Mouse (Mus musculus) cerebellum, adult 9-10 months (tissue): ENCODE measurements at regions not wholly inside any gene's neighbourhood (a gene's known extent, or its start where the extent isn't known, plus 50 kb on each side); places are given as distances from the start of the nearest gene placed in this dataset.

Source experiments
- DNase-seq: peaks from one replicate; pipeline ENCODE4 v3.0.0; 2022

DNA sequence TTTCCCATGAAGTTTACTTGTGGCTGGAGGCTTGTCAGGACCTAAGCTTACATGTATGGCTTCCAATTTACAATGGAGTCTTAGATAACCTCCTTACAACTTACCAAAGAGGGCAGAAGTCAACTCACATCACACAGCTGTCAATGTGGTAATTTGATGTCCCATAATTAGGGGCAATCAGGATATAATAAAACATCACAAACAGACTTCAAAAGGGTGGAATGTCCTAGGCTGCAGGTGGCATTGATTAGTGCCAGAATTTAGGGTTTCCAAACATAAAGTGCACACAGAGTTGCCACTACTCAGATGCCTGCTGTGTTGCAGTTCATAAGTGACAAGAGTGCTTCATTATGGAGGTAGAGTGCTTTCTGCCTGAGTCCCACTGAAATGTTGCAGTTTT, 227.9 kb downstream of the Rnd3 start:
- DNase-seq: no peak

DNA sequence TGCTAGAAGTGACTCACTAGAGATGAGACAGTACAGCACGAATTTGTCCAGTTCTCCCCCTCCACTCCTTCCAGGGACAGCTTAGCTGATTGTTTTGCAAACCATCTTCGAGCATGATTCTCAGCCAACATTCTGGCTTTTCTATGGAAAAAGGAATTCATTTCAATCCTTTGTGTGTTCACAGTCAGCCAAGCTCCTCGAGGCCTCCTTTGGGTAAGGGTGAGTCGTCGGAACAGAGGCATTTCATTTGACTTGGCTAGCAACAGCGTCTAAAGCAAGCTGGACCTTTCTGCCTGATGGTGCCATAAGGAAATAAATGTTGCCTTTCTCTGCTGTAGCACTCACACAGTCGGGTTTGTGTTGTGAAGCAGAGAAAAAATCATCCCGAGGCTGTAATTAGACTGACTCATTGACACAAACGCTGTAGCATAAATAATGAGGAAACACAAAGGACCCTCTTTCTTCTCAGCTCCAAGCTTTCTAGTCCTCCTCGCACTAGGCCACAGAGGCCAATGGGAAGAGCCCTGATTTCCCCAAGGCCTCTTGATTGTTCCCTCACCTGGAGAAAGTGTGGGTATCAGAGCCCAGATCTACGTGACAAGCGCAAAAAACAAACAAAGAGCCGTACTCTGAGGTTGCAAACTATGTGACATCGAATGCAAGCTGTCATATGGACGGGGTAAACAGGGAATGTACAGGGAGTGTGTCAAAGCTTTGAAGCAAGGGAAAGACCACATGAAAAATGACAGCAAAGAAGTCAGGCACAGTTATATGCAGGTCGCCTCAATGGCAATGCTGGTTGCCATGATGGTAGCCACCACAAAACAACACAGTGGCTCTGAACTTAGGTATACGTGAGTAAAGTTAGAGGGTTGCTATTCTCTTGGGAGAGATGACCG, 232.3 kb downstream of the Rnd3 start:
- peak; percentile 2 for DNase-seq

DNA sequence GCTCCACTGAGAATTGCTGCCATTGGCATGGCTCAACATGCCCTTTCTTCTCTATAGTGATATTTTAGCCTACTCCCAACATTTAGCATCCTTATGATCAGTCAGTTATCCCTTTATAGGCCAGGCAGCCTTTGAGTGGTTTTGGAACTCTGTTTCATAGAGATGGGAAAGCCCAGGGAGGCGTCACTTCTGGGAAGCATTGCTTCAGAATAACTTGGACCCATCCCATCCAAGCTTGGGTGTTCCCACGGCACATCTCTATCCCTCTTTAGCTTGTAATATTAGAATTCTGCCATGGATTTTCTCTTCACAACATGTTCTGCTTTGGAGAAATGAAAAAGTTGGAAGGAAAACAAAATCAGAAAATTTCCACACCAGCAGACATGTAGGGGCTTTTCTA, 233.8 kb downstream of the Rnd3 start:
- no peak for DNase-seq

DNA sequence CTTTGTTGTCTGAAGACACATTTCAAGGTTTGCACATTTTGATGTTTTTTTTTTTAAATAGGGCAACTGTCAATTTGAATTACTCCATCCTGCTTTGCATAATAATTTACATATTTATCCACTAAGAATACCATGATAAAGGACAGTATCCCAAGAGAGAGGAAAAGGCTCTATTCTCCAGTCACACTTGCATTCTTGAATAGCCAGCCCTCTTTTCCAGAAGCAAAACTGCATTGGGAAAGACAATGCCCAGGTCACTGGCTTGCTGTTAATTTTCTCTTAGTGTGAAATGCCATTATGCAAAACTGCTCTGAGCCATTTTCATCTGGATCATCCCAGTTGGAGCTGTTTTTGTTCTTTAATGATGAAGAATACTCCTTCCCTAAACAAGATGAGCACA, 234.7 kb downstream of the Rnd3 start:
- DNase-seq: no peak

DNA sequence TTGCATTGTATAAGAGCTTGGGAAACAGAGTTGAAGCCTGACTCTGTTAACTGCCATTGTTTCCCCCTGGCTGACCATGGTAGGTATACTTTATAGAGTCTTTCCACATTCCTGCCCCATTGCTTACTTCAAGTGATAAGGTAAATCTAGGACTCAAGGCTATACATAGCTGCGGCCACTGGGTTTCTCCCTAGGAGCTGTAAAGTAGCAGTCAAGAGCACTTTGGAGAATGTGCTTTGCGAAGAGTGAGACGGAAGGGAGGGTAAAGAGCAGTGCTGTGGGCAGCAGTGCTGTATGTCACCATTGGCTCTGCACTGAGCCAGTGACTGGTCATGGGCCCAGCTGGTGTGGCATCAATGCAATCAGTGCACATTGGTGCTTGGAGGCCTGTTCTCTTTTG, 240.1 kb downstream of the Rnd3 start:
- no peak for DNase-seq

DNA sequence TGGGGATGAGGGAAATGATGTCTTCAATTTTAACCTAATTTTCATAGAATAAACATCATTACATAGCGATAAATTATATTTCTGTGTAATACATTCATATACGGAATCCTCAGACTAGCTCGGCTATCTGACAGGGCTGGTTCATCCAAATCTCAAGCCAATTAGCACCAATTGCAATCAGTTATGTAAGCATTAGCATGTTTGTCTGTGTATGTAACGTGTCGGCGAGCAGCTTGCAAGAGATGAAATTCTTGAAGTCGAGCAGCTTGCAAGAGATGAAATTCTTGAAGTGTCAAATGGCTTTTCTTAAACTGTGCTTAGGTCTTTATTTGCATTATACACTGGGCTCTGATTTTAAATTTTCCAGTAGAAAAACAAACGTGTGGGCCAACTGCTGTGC, 246.2 kb downstream of the Rnd3 start:
- no peak for DNase-seq

DNA sequence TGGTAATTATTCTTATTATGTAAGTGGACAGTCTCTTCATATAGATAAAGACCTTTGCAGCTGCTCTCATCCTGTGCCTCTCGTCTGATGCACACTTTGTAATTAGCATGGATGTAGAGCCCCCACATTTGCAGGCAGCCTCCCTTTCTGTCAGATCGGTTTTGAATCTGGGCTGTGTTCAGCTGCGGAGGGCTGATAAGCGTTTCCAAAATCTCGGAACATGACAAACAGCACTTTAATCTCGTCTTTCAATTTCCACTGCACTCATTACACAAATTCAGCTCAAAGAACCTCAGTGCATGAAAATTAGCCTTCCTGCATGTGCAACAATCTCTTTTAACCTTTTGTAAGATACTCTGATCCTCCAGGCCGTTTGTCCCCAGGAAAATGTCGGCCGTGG, 246.7 kb downstream of the Rnd3 start:
- no peak for DNase-seq

DNA sequence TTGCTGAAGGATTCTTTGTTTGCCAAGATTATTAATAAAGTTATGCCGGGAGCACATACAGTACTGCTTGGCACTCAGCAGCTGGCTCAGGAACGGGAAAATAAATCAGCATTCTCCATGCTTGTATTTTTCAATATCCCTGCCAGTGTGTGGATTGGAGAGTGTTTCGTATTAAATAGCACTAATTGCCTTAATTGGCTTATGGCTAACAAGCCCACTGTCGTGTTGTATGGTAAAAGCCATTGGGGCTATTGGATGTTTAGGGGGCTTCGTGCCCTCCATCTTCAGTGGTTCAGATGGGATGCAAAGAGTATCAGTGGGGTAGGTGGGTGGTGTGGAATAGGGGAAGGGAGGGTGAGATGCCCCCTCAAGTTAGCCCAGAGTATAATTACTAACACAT, 259.9 kb downstream of the Rnd3 start:
- no peak for DNase-seq

DNA sequence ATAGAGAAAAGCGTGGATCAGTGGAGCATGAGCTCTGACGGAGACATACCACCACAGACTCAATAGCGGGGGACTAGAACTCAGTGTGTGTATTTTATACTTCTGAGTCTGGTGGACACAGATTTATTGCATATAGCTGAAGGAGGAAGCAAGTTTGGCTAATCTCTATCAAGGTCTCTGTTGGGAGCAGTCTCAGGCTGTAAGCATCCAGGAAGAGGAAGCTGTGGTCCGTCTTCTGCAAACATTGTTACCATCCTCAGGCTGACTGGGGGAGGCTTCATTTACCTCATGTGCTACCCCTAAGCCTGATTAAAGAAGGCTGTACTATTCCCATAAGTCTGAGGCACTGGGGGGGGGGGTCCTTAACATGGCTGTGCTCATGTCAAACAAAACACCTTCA, 261.0 kb downstream of the Rnd3 start:
- DNase-seq: no peak

DNA sequence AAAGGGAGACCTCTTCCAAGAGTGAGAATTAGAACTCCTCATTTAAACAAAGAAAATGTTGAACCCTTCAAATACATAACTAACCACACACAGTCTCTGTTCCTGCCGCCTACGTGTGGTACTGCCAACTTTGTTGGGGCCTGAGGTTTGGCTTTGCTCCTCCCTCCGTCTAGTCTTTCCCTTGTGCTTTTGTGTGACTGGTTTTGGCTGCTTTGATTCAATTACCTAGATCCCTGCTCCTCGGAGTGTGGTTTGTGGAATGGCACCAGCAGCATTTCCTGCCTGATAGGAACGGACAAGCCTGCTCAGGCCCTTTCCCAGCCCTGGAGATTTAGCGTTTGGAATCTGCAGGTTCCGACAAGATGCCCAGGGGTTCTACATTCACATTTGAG, 263.0 kb downstream of the Rnd3 start:
- no peak for DNase-seq

DNA sequence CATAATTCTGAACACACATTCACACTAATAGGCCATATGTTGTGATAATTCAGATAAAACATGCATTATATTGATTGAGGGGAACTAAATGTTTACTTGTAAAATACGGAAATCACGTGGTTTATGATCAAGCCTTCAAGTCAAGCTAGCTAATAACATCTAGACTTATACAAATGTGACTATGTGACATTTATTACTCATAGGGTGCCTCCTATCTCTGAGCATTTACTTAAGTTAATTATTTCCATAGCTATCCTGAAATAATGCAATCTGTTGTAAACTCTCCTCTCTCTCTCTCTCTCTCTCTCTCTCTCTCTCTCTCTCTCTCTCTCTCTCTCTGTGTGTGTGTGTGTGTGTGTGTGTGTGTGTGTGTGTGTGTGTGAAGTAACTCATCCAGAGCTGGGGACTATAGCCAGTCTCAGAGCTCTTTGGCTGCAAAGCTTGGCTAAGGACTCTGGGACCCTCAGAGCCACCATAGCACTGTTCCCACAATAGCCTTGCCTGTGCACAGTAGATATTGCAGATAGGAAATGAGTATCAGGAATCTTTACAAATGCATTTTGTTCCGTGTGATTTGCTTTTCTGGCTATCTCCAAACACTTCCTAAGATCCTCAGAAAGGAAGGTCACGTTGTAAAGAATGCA, 263.5 kb downstream of the Rnd3 start:
- DNase-seq: no peak

DNA sequence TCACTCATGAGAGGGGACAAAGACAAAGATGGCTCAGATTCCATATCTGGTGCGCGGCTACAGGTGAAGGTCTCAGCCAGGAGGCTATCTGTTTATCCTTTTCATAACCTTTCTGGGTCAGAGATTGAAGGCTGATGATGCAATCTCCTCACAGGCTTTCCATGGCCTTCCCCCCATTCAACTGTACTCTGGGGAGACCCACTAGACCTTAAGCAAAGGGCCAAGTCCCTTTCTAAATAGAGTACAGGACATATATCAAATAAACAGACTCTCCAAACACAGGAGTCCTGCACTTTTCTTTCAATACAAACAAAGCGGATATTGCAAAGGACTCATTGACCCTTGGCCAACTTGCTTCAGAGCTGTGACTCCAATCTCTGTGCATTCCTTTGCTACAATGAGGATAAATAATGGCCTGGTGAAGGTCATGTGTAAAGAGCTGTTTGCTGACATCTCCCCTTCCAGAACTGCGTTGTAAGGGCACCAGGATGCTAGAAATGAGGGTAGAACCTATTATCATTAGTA, 267.3 kb downstream of the Rnd3 start:
- DNase-seq: no peak

DNA sequence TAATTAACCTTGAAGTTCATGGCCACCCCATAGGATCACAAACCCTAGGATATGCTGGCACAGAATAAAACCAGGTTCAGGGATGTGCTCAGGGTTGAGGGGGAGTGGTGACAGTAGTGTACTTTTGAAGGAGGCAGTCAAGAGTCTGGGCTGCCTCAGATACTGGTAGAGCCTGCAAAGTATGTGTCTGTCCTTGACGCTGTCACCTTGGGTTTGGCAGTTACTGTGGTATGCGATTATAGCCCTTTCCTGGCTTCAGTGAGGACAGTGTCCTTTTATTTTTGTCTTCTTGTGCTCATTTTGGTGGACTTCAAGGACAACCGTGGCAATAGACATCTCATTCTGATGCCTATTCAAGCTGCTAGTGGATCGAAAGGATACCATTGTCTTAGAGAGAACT, 268.1 kb downstream of the Rnd3 start:
- DNase-seq: no peak

DNA sequence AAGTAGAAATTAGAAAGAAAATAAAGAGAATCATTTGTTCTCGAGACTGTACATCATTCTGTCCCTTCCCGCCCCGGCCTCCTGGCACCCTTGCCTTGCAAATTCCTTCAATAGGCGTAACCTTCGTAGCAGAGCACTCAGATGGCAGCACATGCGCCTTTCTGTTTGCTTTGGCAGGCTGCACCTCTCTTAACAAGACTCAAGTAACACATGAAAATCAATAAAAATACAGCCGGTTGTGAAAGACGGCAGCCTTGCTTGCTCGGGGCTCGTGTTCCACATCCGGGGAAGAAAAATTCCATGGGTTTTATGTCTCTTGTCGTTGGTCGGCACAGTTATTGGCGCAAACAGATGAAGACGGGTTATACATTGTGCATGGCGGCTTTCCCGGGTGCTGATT, 271.2 kb downstream of the Rnd3 start:
- no peak for DNase-seq

DNA sequence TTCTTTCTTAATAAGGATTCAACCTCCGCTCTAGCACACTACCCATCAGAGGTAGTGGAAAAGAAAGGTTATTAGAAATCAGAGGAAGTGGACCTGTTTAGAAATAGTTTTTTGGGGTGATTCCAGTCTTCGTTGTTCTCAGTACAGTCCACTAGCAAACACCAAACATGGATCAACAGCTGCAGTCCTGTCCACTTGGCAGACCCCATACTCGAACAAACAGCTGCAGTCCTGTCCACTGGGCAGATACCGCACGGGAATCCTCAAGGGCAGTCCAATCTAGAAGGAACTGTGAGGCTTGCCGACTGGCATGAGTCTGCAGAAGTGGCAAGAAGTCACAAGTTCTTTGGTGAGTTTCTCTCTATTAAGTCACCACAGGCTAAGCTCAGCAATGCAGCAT, 273.8 kb downstream of the Rnd3 start:
- DNase-seq: no peak

DNA sequence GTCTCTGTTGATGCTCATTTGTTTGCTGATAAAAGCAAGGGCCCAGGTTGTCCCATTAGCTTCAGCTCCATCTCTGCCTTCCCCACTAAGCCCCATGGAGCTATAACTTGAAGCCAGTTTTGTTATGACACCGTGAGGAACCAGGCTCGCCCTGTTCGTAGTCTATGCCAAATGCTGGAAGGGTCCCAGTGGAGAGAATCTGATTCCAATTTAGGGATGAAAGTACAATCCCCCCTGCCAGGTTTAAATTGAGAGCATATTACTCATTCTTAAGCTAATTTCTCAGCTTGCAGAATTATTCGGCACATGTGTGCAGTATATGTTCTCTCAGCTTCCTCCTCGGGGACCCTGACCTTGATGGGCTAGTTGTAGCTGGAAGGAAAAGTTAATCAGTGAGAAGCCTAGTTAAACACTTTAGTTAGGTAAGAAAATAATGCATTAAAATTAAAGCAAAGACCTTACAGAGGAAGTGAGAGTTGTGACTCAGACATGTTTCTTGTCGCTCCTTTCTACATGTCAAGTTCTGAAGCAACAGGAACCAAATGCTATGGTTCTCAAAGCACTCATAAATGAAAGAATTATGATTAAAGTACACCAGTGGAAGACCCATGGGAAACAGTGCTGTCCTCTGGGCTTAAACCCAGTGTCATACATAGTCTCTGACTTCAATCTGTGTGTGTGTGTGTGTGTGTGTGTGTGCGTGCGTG, 295.2 kb downstream of the Rnd3 start:
- DNase-seq: no peak

DNA sequence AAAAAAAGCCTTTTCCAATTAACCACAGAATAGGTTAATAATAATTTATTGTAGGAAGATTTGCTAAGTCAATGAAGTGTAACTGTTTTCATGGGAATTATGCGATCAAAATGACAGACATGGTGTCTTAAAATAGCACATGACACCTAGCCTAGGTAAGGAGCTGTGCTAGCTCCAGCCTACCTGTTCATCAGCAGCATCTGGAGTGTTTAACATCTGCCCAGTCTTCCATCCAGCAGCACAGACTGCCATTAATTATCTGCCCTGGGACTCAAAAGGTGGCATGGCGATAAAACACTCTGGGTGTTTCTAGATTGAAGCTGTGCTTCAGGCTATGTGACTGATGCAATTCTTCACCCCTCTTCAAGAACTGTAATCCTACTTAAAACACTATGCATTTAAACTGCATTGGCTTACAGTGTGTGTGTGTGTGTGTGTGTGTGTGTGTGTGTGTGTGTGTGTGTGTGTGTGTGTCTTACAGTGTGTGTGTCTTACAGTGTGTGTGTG, 296.4 kb downstream of the Rnd3 start:
- DNase-seq: no peak

DNA sequence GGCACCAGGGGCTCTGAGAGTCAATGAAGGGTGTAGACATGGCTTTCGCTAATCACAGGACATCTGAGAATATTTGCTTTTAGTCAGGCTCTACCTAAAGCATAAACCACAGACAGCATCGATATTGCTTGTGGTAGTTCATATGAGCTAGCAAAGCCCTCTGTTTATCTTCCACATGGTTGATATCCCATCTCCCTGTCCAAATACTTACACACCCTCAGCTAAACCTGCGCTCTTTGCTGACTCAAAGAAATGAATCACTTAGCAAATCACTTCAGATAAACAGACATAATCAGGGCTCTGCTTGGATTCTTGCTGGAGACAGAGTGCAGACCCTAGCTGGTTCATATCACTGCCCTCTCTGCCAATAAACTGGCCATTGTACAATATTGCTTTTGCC, 298.8 kb downstream of the Rnd3 start:
- DNase-seq: no peak

DNA sequence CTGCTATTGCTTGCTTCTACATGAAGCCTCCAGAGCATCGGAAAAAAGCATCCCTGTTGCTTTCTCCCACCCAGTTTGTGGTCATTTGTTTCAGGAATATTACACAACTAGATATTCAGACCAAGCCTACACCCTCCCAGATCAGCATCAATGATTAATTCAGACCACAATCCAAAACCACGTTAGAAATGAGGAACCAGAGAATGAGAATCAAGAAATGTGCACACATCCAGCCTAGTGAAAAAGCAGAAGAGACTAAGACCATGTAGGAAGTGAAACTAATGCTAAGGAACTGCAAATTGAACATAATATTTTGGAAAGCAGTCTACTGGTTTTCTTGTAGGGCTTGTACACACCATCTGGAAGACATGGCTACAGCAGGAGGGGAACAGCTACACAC, 307.0 kb downstream of the Rnd3 start:
- DNase-seq: no peak

DNA sequence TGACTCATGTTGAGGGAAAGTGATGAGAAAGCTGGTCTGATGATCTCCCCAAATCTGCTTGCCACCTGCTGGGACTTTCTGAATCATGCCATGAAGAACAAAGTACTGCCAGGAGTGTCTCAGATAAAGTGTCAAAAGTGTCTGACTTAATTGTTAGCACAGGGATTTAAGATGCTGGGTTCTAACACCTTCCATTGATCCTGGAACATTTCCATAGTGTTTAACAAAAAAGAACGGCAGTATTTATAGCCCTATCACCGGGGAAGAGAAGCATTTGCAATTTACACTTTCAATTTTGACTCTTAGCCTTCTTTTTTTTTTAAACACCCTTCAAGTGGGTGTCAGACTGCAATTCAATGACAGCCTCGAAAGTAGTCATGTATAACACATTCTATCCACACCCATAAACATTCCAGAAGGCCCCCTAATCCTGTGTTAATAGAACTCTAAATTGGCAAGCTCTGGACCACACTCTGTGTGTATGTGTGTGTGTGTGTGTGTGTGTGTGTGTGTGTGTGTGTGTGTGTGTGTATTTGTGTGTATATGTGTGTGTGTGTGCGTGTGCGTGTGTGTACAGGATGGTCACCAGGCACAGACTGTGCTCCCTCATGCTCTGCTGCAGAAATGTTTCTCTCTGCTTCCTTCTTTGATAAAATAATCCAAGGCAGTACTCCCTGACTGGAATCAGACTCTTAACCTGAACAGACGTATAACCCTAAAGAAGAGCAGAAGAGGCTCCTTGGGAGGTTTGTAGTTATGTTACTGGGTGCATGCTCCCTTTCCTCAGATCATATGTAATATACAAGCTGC, 313.2 kb downstream of the Rnd3 start:
- no peak for DNase-seq

DNA sequence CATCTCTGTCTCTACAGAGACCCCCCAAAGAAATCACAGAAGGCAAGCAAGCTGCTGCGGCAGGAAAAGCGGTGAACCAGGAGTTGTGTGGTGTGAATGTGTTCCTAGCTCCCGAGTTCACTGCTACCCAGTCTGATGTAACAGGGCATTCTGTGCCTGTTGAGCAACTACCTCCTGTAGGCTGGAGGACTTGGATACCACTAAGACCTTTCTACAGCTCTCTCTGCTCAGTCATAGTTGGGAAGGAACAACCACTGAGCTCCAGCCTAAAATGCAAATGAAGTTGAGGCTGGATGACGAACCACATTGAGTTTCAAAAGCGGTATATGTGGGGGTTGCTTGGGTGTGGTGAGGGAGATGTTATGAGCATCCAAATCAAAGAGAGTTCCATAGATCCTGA, 315.1 kb downstream of the Rnd3 start:
- DNase-seq: no peak

DNA sequence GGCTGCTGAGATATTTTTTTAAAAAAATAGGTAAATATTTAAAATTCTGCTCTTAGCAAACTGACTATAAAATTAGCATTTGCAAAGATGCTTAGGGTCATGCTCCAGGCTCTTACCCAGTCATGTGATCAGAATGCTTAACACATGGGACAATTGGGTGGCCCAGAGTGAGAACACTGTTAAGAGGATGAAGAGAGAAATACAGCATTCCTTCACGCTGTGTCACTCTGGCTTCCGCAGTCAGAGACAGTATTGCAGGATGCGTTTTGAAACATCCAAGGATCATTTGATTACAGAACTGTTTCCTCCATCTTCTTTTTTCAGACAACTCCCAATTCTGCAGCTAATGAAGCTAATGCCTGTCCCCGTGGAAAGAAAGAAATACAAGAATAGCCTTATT, 316.4 kb downstream of the Rnd3 start:
- DNase-seq: no peak
